Mouse (Mus musculus) CH12.LX (cell line): ENCODE measurements at regions not wholly inside any gene's neighbourhood (a gene's known extent, or its start where the extent isn't known, plus 50 kb on each side); places are given as distances from the start of the nearest gene placed in this dataset.

Experiments
- CTCF ChIP-seq, 2 experiments: IDR thresholded peaks in 1 of 2; conservative IDR thresholded peaks in 1 of 2; 2 replicates each; pipeline ENCODE4 v1.5.1; 2011 to 2012; ENCODE audit warnings: low read depth in 2 of 2, low read length in 2 of 2, improper control_type of control experiment in 1 of 2, inconsistent platforms in 1 of 2, mild to moderate bottlenecking in 1 of 2, moderate library complexity in 1 of 2
- E2F4 ChIP-seq: IDR thresholded peaks from 2 replicates; pipeline ENCODE4 v1.6.1; 2011; ENCODE audit warnings: low read depth, low read length, improper control_type of control experiment; ENCODE audit not compliant: insufficient replicate concordance
- MXI1 ChIP-seq: IDR thresholded peaks from 2 replicates; pipeline ENCODE4 v1.6.1; 2011; ENCODE audit warnings: mild to moderate bottlenecking, low read depth, low read length, improper control_type of control experiment
- MYC ChIP-seq: IDR thresholded peaks from 2 replicates; pipeline ENCODE4 v1.6.1; 2011; ENCODE audit warnings: low read depth, mild to moderate bottlenecking, improper control_type of control experiment, low read length
- POLR2A ChIP-seq: IDR thresholded peaks from 2 replicates; pipeline ENCODE4 v1.6.1; 2011; ENCODE audit warnings: low read depth, mild to moderate bottlenecking, improper control_type of control experiment, low read length
- RCOR1 ChIP-seq: conservative IDR thresholded peaks from 2 replicates; pipeline ENCODE4 v1.6.1; 2012; ENCODE audit warnings: low read depth, mild to moderate bottlenecking, inconsistent platforms, low read length, improper control_type of control experiment
- USF1 ChIP-seq: IDR thresholded peaks from 2 replicates; pipeline ENCODE4 v1.6.1; 2014; ENCODE audit warnings: low read depth, mild to moderate bottlenecking, inconsistent platforms, low read length, improper control_type of control experiment
- ZMIZ1 ChIP-seq: IDR thresholded peaks from 2 replicates; pipeline ENCODE4 v1.6.1; 2012; ENCODE audit warnings: low read depth, mild to moderate bottlenecking, inconsistent platforms, low read length, improper control_type of control experiment
- ZNF384 ChIP-seq: IDR thresholded peaks from 2 replicates; pipeline ENCODE4 v1.6.1; 2012; ENCODE audit warnings: low read depth, low read length, improper control_type of control experiment, inconsistent platforms

DNA sequence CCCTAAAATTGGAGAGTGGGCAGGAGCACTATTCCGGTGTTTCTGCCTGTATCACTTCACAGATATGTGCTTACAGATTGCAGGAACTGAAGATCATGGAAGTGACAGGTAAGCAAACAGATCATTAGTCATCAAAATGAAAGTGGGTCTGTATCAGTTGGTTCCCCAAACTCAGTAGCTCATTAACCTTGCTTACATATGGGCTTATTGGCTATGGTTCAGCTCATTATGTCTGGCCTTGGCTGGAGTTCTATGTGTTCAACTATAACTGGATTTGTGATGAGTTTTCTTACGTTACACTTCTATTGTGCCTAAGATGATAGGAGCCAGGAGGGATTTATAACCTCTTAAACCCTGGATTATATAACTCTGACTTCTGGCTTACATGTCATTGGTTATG is 133.5 kb upstream of the Bmper start:
- TF ChIP-seq E2F4 (no peak), MXI1 (no peak), CTCF (conservative IDR thresholded peaks at IDR 0.05 in 1 of 2, IDR thresholded peaks at IDR 0.05 in 1 of 2; ENCODE audit: low read depth in 2 of 2, low read length in 2 of 2) (no peak), MYC (no peak), POLR2A (no peak), USF1 (no peak), ZMIZ1 (no peak), RCOR1 (no peak), ZNF384 (no peak)
